Mouse (Mus musculus): ENCODE results near the gene Smim27. TPM values are rescaled to one million over a fixed set of nuclear protein-coding genes. Genes with fewer than 3 reads are reported as not detected.

Gene Smim27
- polyA plus RNA-seq, 1 experiment from 2014 or later: 62.9 TPM

DNA sequence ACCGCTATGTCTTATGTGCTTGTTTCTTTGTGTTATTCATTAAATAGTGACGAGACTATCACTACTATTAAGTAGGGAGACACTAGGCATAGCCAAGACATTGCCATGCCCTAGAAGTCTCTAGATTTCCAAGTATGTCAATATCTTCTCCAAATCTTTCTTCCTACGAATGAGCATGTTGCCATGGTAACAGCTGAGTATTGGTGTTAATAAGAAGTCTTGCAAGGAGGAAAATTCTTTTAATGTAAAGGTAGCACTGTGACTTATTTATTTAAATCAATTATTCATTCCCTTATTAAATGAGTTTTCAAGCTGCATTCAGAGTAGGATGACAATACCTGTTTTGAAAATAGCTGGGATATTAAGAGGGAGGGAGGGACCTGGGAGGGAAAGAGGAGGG lies 48.0 kb downstream of the Smim27 start:
- 80% methylated on average over 3 of the region's 3 CpGs for WGBS
- H3K4me3 ChIP-seq (replicated peaks; ENCODE audit: low read depth, low read length): no peak overlapping the region
- TF ChIP-seq CTCF (IDR thresholded peaks at IDR 0.05; ENCODE audit: low read depth): no peak
- no peak overlapping the region for H3K27ac ChIP-seq
- no peak for ATAC-seq (replicated peaks; ENCODE audit: low FRiP score, low read depth)
- H3K9me3 ChIP-seq (replicated peaks; ENCODE audit: low read length): no peaks in the 10 kb centered on the region
- H3K4me1 ChIP-seq (replicated peaks; ENCODE audit: insufficient read depth, low read length): no peaks in the 10 kb centered on the region
- H3K9ac ChIP-seq (ENCODE audit: low read depth, low read length): no peak overlapping the region
- no peak for DNase-seq (ENCODE audit: low spot score)
- no peaks in the 10 kb centered on the region for H3K27me3 ChIP-seq (ENCODE audit: insufficient read depth, low read length)
- no peaks in the 10 kb centered on the region for H3K36me3 ChIP-seq (ENCODE audit: insufficient read depth, low read length)
- H3K4me2 ChIP-seq (ENCODE audit: low read length): no peak overlapping the region

Other genes starting within 250 kb of the Smim27 start
- gene Aco1, start 126.5 kb upstream of the Smim27 start, polyA plus RNA-seq (2015; fragmentation: Nextera tagmentation; extraction: Ambion mirVana): 82.3 and 87.8 TPM in 2 replicates
- gene Ddx58, start 29.8 kb upstream of the Smim27 start, polyA plus RNA-seq (2015; fragmentation: Nextera tagmentation; extraction: Ambion mirVana): 11.9 and 14.0 TPM in 2 replicates
- 30.8 and 35.5 TPM in 2 replicates for gene Topors, start 271 bp downstream of the Smim27 start, polyA plus RNA-seq (2015; fragmentation: Nextera tagmentation; extraction: Ambion mirVana)
- gene Ndufb6, start 9.8 kb downstream of the Smim27 start, polyA plus RNA-seq (2015; fragmentation: Nextera tagmentation; extraction: Ambion mirVana): 524 and 542 TPM in 2 replicates
- gene Tmem215, start 202.6 kb downstream of the Smim27 start, polyA plus RNA-seq (2015; fragmentation: Nextera tagmentation; extraction: Ambion mirVana): 0.13 and 0.14 TPM in 2 replicates

Measured in kidney, postnatal 0 days (tissue).